Mouse (Mus musculus) A20 (cell line): ENCODE measurements around the gene Sin3a.

ENCODE experiments used
- DNase-seq: peaks from one replicate; pipeline ENCODE4 v3.0.0-alpha.2; 2011; ENCODE audit warnings: low read depth, low spot score

Sin3a gene

GRCm38 (mm10) chr9:57168411-57168810, 96.6 kb downstream of the Sin3a start:
- DNase-seq, result no peak
